Mouse (Mus musculus): ENCODE data around the gene Fam71e1.

Gene Fam71e1

GRCm38 (mm10) chr7:44534242-44534641 is 37.9 kb downstream of the Fam71e1 start:
- peak in 1 of 2 experiments; percentile 86 for DNase-seq (ENCODE audit: low spot score in 2 of 2)

- no peak for DNase-seq (ENCODE audit: low spot score in 2 of 2)
Measured at GRCm38 (mm10) chr7:44534656-44535441, 38.5 kb downstream of the Fam71e1 start.

GRCm38 (mm10) chr7:44535657-44536589 is 39.5 kb downstream of the Fam71e1 start:
- peak in 1 of 2 experiments; percentile 56 for DNase-seq (ENCODE audit: low spot score in 2 of 2)

- no peak for DNase-seq (ENCODE audit: low spot score in 2 of 2)
Measured at GRCm38 (mm10) chr7:44536590-44536968, 40.2 kb downstream of the Fam71e1 start.

GRCm38 (mm10) chr7:44537009-44537408 is 40.6 kb downstream of the Fam71e1 start:
- no peak for DNase-seq (ENCODE audit: low spot score in 2 of 2)

- DNase-seq (ENCODE audit: low spot score in 2 of 2), result no peak
Measured at GRCm38 (mm10) chr7:44537496-44537895, 41.1 kb downstream of the Fam71e1 start.

- DNase-seq (ENCODE audit: low spot score in 2 of 2), result no peak
Measured at GRCm38 (mm10) chr7:44538756-44539624, 42.6 kb downstream of the Fam71e1 start.

GRCm38 (mm10) chr7:44542555-44542954 is 46.2 kb downstream of the Fam71e1 start:
- no peak for DNase-seq (ENCODE audit: low spot score in 2 of 2)

GRCm38 (mm10) chr7:44543071-44543470 is 46.7 kb downstream of the Fam71e1 start:
- DNase-seq (ENCODE audit: low spot score in 2 of 2), result no peak

- DNase-seq (ENCODE audit: low spot score in 2 of 2), result no peak
Measured at GRCm38 (mm10) chr7:44546274-44546673, 49.9 kb downstream of the Fam71e1 start.

- DNase-seq (ENCODE audit: low spot score in 2 of 2), result no peak
Measured at GRCm38 (mm10) chr7:44547041-44547440, 50.7 kb downstream of the Fam71e1 start.

- DNase-seq (ENCODE audit: low spot score in 2 of 2), result no peak
Measured at GRCm38 (mm10) chr7:44547725-44548124, 51.3 kb downstream of the Fam71e1 start.

GRCm38 (mm10) chr7:44548497-44549087 is 52.2 kb downstream of the Fam71e1 start, which contains the start of gene Pold1:
Gene Pold1, minus strand, starts transcription at chr7:44548849.
- peak; percentile 100 for DNase-seq (ENCODE audit: low spot score in 2 of 2)

- peak in 1 of 2 experiments; percentile 1 for DNase-seq (ENCODE audit: low spot score in 2 of 2)
Measured at GRCm38 (mm10) chr7:44549621-44550408, 53.4 kb downstream of the Fam71e1 start.

GRCm38 (mm10) chr7:44550409-44550678 is 54.0 kb downstream of the Fam71e1 start:
- no peak for DNase-seq (ENCODE audit: low spot score in 2 of 2)
